ENCODE assay signal across 28 mouse cellular contexts in the genomic region with DNA sequence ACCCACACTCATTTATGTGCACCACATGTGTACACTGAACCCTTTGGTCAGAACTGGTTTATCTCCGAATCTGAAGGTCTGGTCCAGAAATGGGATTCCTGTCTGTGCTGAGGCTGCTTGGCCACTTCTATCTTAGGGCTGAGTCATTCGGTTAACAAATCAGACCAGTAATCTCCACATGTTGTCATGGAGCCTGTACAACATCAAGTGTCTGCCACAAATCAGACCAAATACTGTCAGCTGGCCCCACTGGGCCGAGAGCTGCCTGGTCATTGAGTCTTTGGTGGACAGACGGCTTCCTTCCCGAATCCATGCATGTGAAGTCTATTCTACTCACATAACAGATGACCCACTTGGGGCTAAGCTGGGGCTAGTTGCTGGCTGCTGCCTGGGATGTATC. TPM values are rescaled to one million over a fixed set of nuclear protein-coding genes. Genes with fewer than 3 reads are reported as not detected.
DNase-seq lines count a peak whose midpoint lies in the region; TF ChIP-seq lines count a peak whose summit lies in the region.
"Had no signal": no experiment of that assay in that cellular context is flagged by ENCODE, and none has a peak within 500 bp of the region (broad histone marks: within the 10 kb centered on the region; RNA-seq: fewer than 3 reads in every experiment).

No protein-coding gene starts in this region.

- peaks cover 5% of the 10 kb centered on the region; the same call in 1 of the 2 replicates for H3K4me1 ChIP-seq in embryonic fibroblast, embryonic 13.5 days (ENCODE audit: control insufficient read depth, insufficient read depth, low read length)
- H3K4me1 ChIP-seq in forebrain, embryonic 10.5 days = peaks cover 10% of the 10 kb centered on the region
- H3K4me1 ChIP-seq: hindbrain, embryonic 15.5 days; stomach, embryonic 15.5 days had no signal

- 89% methylated on average over 5 of the region's 5 CpGs for WGBS in forebrain, embryonic 10.5 days

- H3K27me3 ChIP-seq in forebrain, embryonic 10.5 days (ENCODE audit: poor library complexity, severe bottlenecking) = no peaks in the 10 kb centered on the region
- H3K27me3 ChIP-seq: forebrain, embryonic 15.5 days; hindbrain, embryonic 15.5 days; intestine, embryonic 15.5 days had no signal

- no peak for TF ChIP-seq CTCF in embryonic fibroblast, embryonic 13.5 days (IDR thresholded peaks at IDR 0.05; ENCODE audit: borderline replicate concordance, insufficient read depth, low read length)

- TF ChIP-seq POLR2A in embryonic fibroblast, embryonic 13.5 days (IDR thresholded peaks at IDR 0.05; ENCODE audit: low read depth, low read length) = no peak

- H3K36me3 ChIP-seq in forebrain, embryonic 10.5 days (replicated peaks) = no peaks in the 10 kb centered on the region
- H3K36me3 ChIP-seq: embryonic facial prominence, embryonic 13.5 days; forebrain, embryonic 15.5 days; hindbrain, embryonic 10.5 days; hindbrain, embryonic 15.5 days; intestine, embryonic 15.5 days; limb, embryonic 13.5 days; stomach, embryonic 15.5 days had no signal

- no peaks in the 10 kb centered on the region for H3K9me3 ChIP-seq in forebrain, embryonic 10.5 days
- H3K9me3 ChIP-seq: embryonic facial prominence, embryonic 13.5 days; forebrain, embryonic 15.5 days; hindbrain, embryonic 10.5 days; hindbrain, embryonic 15.5 days; intestine, embryonic 15.5 days; limb, embryonic 13.5 days; stomach, embryonic 15.5 days had no signal

- no peak overlapping the region for H3K4me3 ChIP-seq in embryonic fibroblast, embryonic 13.5 days (ENCODE audit: insufficient read depth, low read length)
- H3K4me3 ChIP-seq in forebrain, embryonic 10.5 days = no peak overlapping the region
- H3K4me3 ChIP-seq: embryonic facial prominence, embryonic 13.5 days; erythroblast, embryonic 14.5 days; forebrain, embryonic 15.5 days; hindbrain, embryonic 10.5 days; hindbrain, embryonic 15.5 days; intestine, embryonic 15.5 days; layer of hippocampus, adult 2 months; left cerebral cortex, adult 2 months; limb, embryonic 13.5 days; stomach, embryonic 15.5 days had no signal

- peak overlapping the region; percentile 22; the same call in 1 of the 2 replicates for H3K27ac ChIP-seq in embryonic fibroblast, embryonic 13.5 days (ENCODE audit: insufficient read depth, low read length)
- no peak overlapping the region for H3K27ac ChIP-seq in forebrain, embryonic 10.5 days
- H3K27ac ChIP-seq: embryonic facial prominence, embryonic 13.5 days; forebrain, embryonic 15.5 days; hindbrain, embryonic 10.5 days; hindbrain, embryonic 15.5 days; intestine, embryonic 15.5 days; layer of hippocampus, adult 2 months; left cerebral cortex, adult 2 months; limb, embryonic 13.5 days; macrophage; stomach, embryonic 15.5 days had no signal

- DNase-seq in 3T3-L1 (ENCODE audit: low read depth, low spot score) = peak; percentile 76
- peak; percentile 77 for DNase-seq in MN1 (ENCODE audit: low spot score)
- DNase-seq in adrenal gland, adult 8-10 months = peak; percentile 31
- no peak for DNase-seq in forebrain, embryonic 10.5 days (ENCODE audit: extremely low spot score, low spot score)
- no peak for DNase-seq in ovary, postnatal 14 days (ENCODE audit: low spot score)
- no peak for DNase-seq in cerebellum, adult 11-12 months
- DNase-seq: B cell, adult 2 months; cerebellum, adult 9-10 months; cerebellum, postnatal 36 days; gastrocnemius, postnatal 36 days; heart, postnatal 14 days; kidney, adult 2 months; kidney, postnatal 36 days; retina, postnatal 1 day; right cerebral cortex, postnatal 25 days had no signal

RNA-seq across cellular contexts. Expression of gene Glis1, which starts 58.6 kb away (rescaled TPM):
- 1 to 10 TPM in 1 of 4 experiments, under 1 TPM in 3; 0.32 to 2.6 (median 0.79) TPM for total RNA-seq in adrenal gland, adult 8-10 months (2022)
- 4.9 TPM in 2 replicates for polyA plus RNA-seq in embryonic fibroblast, embryonic 13.5 days (2011; ENCODE audit: insufficient read length, low read depth, missing spikeins)
- 2.7 and 2.9 TPM in 2 replicates for polyA plus RNA-seq in forebrain, embryonic 10.5 days (2016; fragmentation: Nextera tagmentation; extraction: Ambion mirVana)
- total RNA-seq: monocyte, adult 5-6 weeks had no signal
- polyA plus RNA-seq: macrophage had no signal

Comparison
In these comparisons a context has a peak if more than half of its experiments do, and no peak if none do; other contexts are left out.
1. DNase-seq: peak in 3T3-L1 (single experiment), MN1 (single experiment) and adrenal gland, adult 8-10 months (single experiment); none in forebrain, embryonic 10.5 days (single experiment), ovary, postnatal 14 days (single experiment) and cerebellum, adult 11-12 months (single experiment).